Mouse (Mus musculus) hindbrain, embryonic 13.5 days (tissue): ENCODE data around the gene Tmem79. TPM values are rescaled to one million over a fixed set of nuclear protein-coding genes. Genes with fewer than 3 reads are reported as not detected.
"Not testable (repeated sequence)": the region's sequence is repeated elsewhere in the genome, so short reads cannot be mapped to it uniquely, and the experiment has no call there.

Experiments
- ATAC-seq: fragments of 200-750 bp; cut with Nextera tagmentation; 2 replicates; pipeline ENCODE4 v1.8.0; 2017; ENCODE audit warnings: moderate TSS enrichment; ENCODE audit not compliant: low FRiP score
- H3K27ac ChIP-seq: fragments of 300-500 bp; sonication (generic); 2 replicates; pipeline ENCODE4 v1.5.1; 2015; ENCODE audit warnings: inconsistent platforms, mild to moderate bottlenecking, moderate library complexity
- H3K27me3 ChIP-seq: fragments of 300-500 bp; sonication (generic); 2 replicates; pipeline ENCODE4 v1.6.1; 2015; ENCODE audit warnings: mild to moderate bottlenecking, inconsistent platforms
- H3K36me3 ChIP-seq: fragments of 300-500 bp; sonication (generic); 2 replicates; pipeline ENCODE4 v1.6.1; 2015; ENCODE audit warnings: mild to moderate bottlenecking, inconsistent platforms
- H3K4me1 ChIP-seq: fragments of 300-500 bp; sonication (generic); replicated peaks from 2 replicates; pipeline ENCODE4 v1.6.1; 2015; ENCODE audit warnings: inconsistent platforms
- H3K4me2 ChIP-seq: fragments of 300-500 bp; sonication (generic); 2 replicates; pipeline ENCODE4 v1.6.1; 2015; ENCODE audit warnings: inconsistent platforms, mild to moderate bottlenecking, moderate library complexity
- H3K4me3 ChIP-seq: fragments of 300-500 bp; sonication (generic); 2 replicates; pipeline ENCODE4 v1.5.1; 2015; ENCODE audit warnings: mild to moderate bottlenecking, inconsistent platforms
- H3K9ac ChIP-seq: fragments of 300-500 bp; sonication (generic); 2 replicates; pipeline ENCODE4 v1.6.1; 2015; ENCODE audit warnings: mild to moderate bottlenecking, inconsistent platforms
- H3K9me3 ChIP-seq: fragments of 300-500 bp; sonication (generic); 2 replicates; pipeline ENCODE4 v1.6.1; 2016; ENCODE audit warnings: inconsistent platforms
- WGBS: fragments of 180-500 bp; shearing (Covaris S2); methylation state at CpG from one replicate; pipeline ENCODE4 v1.1.7; 2015; 5-methylcytosine and 5-hydroxymethylcytosine counted together
- polyA plus RNA-seq: library from polyadenylated mRNA; unstranded; fragments of >200 nt; fragmentation: Nextera tagmentation; extraction: Ambion mirVana; gene quantifications from 2 replicates; pipeline ENCODE4 v1.2.1, GENCODE M21; 2015

Gene Tmem79
- polyA plus RNA-seq, 1 experiment from 2014 or later: 1.2 TPM

DNA sequence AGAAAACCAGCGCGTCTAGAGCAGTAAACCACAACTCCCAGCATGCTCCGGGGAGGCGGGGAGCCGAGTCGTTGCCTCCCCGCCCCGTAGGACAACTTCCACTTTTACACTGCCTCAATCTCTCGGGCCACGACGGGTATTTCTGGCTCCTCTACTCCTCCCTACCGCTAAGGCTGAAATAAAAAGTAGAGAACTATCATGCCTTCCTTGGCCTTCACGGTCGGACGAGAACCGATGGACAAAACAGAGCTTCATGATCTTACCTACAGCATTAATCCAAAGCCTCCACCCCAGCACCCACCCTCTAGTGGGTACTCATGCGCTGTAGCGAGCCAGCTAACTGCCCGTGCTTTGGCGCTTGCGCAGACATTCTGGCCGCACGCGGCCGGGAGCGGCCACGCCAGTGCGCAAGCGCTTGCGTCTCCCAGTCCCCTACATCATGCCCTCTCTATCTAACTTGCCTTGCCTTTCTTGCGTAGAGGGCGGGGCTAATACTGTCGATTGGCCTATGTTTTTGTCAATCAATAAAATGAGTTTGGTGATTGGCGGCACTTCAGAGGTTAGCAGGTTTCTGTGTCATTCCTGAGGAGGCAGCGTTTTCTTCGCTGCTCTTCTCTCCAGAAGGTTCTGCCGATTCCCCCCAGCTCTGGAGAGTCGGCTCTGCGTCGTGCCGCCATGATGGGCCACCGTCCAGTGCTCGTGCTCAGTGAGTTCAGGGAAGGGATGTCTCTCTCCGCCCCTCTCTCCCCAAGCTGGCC is 39.2 kb downstream of the Tmem79 start, which contains the start of the genes Tsacc and Cct3:
TSS of gene Tsacc (minus strand) at position 439 of the 758 bp plus-strand sequence.
TSS of gene Cct3 (plus strand) at position 556 of the 758 bp plus-strand sequence.
- under 1% methylated on average over 44 of the region's 44 CpGs for WGBS
- Histone ChIP-seq H3K36me3 (peaks cover 26% of the 10 kb centered on the region), H3K4me2 (peak within 1 kb of the TSS; percentile 85), H3K27me3 (no peaks in the 10 kb centered on the region), H3K9me3 (no peaks in the 10 kb centered on the region), H3K4me3 (peak within 1 kb of the TSS; percentile 83), H3K4me1 (peaks cover 24% of the 10 kb centered on the region), H3K9ac (peak within 1 kb of the TSS; percentile 90), H3K27ac (peak within 1 kb of the TSS; percentile 95)
- peak; percentile 99 for ATAC-seq

DNA sequence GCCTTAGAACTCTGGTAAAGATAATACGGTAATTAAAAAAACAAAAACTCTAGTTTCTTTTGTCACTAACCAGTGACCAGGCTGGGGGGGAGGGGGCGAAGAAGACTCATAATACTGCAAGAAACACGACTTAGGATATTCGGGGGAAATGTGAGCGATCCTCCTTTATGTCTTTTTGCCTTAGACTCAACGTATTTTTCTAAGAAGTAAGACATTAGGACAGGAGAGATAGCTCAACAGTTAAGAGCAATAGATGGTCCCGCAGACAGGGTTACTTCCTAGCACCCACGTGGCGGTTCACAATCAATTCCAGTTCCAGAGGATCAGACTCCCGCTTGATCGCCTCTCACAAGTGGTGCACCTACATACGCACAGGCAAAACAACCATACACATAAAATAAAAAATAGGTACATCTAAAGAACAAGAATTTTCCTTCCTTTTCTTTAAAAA is 39.8 kb downstream of the Tmem79 start:
- 1% methylated on average over 12 of the region's 12 CpGs for WGBS
- ATAC-seq: peak; percentile 30
- no peaks in the 10 kb centered on the region for H3K27me3 ChIP-seq

DNA sequence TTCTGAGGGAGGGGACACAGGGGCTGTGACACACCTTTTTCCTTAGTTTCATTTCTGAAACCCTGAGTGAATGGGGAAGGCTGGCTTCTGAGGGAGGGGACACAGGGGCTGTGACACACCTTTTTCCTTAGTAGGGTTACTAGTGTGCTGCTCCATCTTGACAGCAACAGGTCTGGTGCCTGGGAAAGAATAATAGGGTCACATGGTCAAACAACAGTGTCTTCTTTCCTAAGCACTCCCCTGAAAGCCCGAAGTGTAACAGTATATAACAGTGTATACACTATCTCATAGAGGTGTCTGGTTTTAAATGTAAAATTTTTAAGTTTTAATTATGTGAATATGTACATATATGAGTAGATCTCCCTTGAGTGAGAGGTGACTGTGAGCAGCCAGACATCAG is 40.7 kb downstream of the Tmem79 start:
- H3K4me3 ChIP-seq: 0 out of 2 replicates have a peak overlapping the region, but pooled peaks have one; percentile 83
- peaks cover 11% of the 10 kb centered on the region for H3K36me3 ChIP-seq
- H3K9ac ChIP-seq: peak overlapping the region; percentile 69
- WGBS: 64% methylated on average over 1 of the region's 1 CpGs
- not testable (repeated sequence) for H3K27me3 ChIP-seq, H3K9me3 ChIP-seq, H3K27ac ChIP-seq, ATAC-seq
- H3K4me1 ChIP-seq: peaks cover 24% of the 10 kb centered on the region
- H3K4me2 ChIP-seq: peak overlapping the region; percentile 85; the same call in 1 of the 2 replicates

More for the DNA sequence above, 39.8 kb downstream of the Tmem79 start:
- Histone ChIP-seq H3K4me2 (peak overlapping the region; percentile 85), H3K4me3 (peak overlapping the region; percentile 83), H3K4me1 (peaks cover 24% of the 10 kb centered on the region), H3K9ac (peak overlapping the region; percentile 69), H3K9me3 (no peaks in the 10 kb centered on the region), H3K27ac (peak overlapping the region; percentile 88), H3K36me3 (peaks cover 20% of the 10 kb centered on the region)

DNA sequence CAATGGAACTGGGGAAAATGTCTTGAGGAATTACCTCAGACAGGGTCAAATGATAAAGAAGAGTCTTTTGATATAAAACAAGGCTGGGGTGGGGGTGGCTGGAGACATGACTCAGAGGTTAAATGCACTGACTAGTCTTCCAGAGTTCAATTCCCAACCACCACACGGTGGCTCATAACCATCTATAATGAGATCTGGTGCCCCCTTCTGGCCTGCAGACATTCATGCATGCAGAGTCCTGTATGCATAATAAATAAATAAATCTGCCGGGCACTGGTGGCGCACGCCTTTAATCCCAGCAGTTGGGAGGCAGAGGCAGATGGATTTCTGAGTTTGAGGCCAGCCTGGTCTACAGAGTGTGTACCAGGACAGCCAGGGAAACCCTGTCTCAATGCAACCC is 44.0 kb downstream of the Tmem79 start:
- H3K9me3 ChIP-seq: no peaks in the 10 kb centered on the region
- no peak overlapping the region for H3K27ac ChIP-seq
- H3K4me1 ChIP-seq: peaks cover 5% of the 10 kb centered on the region
- H3K9ac ChIP-seq: no peak overlapping the region
- no peak overlapping the region for H3K4me2 ChIP-seq
- H3K27me3 ChIP-seq: no peaks in the 10 kb centered on the region
- ATAC-seq: no peak
- no peaks in the 10 kb centered on the region for H3K36me3 ChIP-seq
- 45% methylated on average over 4 of the region's 4 CpGs for WGBS
- H3K4me3 ChIP-seq: no peak overlapping the region

DNA sequence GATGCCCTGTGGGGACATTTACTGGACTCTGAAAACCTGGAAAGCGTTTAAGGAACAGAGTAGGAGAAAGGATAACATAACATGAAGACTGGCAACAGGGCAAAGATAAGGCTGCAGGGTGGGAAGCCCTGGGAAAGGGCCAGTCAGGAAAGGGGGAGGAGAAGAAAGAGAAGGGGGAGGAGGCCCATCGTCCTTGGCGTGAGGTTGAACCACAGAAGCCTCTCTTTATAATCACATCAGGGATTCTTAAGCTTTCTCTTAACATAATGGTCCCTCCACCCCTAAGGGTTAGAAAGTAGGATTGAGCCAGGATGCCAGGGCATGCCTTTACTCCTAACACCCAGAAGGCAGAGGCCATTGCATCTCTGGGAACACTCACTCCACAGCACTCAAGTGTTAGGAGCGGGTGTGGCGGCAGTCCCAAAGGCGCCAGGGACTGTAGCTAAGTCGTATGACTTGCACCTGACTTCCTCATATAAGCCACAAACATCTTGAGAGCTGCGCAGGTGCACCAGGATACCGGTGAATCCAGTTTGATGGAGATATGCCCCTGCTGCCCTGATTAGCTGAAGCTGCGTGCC is 47.7 kb downstream of the Tmem79 start:
- WGBS: 73% methylated on average over 10 of the region's 10 CpGs
- H3K4me3 ChIP-seq, H3K36me3 ChIP-seq, ATAC-seq, H3K9ac ChIP-seq, H3K9me3 ChIP-seq, H3K27me3 ChIP-seq, H3K27ac ChIP-seq, H3K4me2 ChIP-seq, H3K4me1 ChIP-seq: not testable (repeated sequence)

DNA sequence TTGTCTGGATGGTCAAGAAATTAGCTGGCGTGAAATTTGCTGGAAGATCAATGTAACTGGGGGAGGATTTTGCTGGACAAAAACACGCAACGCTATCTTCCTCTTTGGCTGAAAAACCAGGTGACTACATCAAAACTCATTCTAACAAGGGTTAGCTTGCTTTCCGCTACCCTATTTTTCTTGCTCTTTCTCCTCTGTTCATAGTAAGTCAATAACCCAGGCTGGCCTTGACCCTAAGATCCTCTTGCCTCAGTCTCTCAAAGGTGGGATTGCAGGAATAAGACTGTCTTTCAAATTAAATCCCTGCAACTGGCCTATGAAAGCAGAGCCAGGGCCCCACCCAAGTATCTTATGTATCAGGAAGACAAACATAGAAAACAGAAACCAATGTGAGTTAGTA is 48.8 kb downstream of the Tmem79 start, which contains the start of gene Gm38392:
TSS of gene Gm38392 (minus strand) at position 101 of the 400 bp plus-strand sequence.
- H3K4me2 ChIP-seq: no peak within 1 kb of the TSS
- 98% methylated on average over 4 of the region's 4 CpGs for WGBS

DNA sequence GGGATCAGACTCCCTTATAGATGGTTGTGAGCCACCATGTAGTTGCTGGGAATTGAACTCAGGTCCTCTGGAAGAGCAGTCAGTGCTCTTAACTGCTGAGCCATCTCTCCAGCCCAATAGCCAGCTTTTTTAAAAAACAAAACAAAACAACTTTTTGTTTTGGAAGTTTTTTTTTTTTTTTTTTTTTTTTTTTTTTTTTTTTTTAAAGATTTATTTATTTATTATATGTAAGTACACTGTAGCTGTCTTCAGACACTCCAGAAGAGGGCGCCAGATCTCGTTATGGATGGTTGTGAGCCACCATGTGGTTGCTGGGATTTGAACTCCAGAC is 50.4 kb downstream of the Tmem79 start:
- H3K36me3 ChIP-seq, H3K4me2 ChIP-seq, H3K9me3 ChIP-seq, ATAC-seq, H3K4me3 ChIP-seq, H3K4me1 ChIP-seq, H3K27me3 ChIP-seq, H3K9ac ChIP-seq, H3K27ac ChIP-seq: not testable (repeated sequence)
- no CpG with 5 or more reads among the region's 2 CpGs for WGBS

More for the DNA sequence above, 48.8 kb downstream of the Tmem79 start, which contains the start of gene Gm38392:
- Histone ChIP-seq H3K4me1 (no peaks in the 10 kb centered on the region), H3K36me3 (no peaks in the 10 kb centered on the region), H3K27me3 (no peaks in the 10 kb centered on the region), H3K9me3 (no peaks in the 10 kb centered on the region), H3K4me3 (no peak within 1 kb of the TSS), H3K9ac (no peak within 1 kb of the TSS), H3K27ac (no peak within 1 kb of the TSS)
- ATAC-seq: no peak

DNA sequence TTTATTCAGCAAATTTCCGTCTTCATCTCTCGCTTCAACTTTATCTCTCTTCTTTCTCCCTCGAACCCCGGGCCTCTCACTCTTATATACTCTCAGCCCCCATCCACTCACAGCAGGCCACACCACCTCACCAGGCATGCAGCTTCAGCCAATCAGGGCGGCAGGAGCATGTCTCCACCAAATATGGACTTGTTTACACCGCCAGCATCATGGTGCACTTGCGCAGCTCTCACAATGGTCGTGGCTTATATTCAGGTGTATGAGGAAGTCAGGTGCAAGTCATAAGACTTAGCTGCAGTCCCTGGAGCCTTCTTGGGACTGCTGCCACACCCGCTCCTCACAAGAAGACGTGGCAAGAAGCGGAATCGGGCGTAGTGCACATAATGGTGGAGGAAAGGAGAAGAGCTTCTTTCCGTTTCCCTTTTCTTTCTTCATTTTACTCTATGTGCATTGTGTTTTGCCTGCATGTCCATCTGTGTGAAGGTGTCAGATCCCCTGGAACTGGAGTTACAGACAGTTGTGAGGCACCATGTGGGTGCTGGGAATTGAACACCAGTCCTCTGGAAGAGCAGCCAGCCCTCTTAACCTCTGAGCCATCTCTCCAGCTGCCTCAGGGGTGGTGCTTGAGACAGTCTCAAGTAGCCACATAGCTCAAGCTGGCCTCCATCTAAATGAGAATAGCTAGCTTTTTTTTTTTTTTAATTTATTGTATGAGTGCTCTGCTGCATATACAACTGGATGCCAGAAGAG is 51.0 kb downstream of the Tmem79 start:
- not testable (repeated sequence) for H3K27ac ChIP-seq, H3K27me3 ChIP-seq, H3K4me3 ChIP-seq, H3K9ac ChIP-seq, H3K36me3 ChIP-seq, ATAC-seq, H3K9me3 ChIP-seq, H3K4me2 ChIP-seq, H3K4me1 ChIP-seq
- 96% methylated on average over 14 of the region's 14 CpGs for WGBS

DNA sequence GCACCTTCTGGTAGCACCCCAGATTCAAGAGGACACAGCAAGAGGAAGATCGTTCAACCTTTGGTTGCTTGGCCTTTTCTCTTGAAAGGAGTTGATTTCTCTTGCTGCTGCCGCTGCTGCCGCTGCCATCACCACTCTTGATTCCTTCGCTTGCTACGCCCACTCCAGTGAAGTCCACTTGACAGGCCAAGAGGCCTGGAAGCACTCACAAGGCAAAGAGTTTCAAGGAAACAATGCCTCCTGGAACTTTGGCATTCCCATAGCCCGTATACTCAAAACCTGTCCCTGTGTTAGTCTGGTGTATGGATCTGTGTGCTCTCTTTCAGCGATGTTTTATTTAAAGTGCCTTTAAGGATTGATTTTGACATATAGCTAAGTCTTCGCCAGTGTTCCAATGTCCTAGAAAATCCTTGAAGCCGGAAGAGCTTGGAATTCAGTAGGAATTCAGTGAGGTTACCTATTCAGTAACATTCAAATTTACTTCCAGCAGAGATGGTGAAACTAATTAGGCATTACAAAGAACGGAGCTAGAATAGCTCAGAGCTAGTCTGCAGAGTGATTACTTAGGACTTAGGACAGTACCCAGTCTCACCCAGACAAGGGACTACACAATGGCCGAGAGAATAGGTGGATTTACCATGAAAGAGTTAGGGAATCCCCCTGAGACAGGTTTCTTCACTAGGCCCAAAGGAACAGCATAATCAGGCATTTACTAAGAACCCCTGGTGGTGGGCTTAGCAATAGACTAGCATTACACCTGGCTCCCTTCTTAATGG is 54.6 kb downstream of the Tmem79 start:
- not testable (repeated sequence) for H3K9ac ChIP-seq, H3K9me3 ChIP-seq, H3K27me3 ChIP-seq, H3K36me3 ChIP-seq, ATAC-seq, H3K4me2 ChIP-seq, H3K4me1 ChIP-seq, H3K4me3 ChIP-seq, H3K27ac ChIP-seq
- WGBS: 68% methylated on average over 11 of the region's 11 CpGs

DNA sequence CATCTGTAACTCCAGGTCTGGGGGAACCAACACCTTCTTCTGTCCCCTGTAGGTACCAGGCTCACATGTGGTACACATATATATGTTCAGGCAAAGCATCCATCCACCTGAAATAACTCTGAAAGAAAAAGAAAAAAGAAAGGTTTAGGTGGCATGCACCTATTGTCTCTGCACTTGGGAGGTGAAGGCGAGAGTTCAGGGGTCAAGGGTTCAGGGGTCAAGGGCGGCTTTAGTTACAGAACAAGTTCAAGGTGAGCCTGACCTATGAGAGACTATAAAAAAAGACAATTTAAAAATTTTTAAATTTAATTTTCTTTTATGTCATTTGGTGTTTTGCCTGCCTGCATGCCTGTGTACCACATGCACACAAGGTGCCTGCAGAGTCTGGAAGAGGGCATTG is 55.9 kb downstream of the Tmem79 start:
- WGBS: 91% methylated on average over 2 of the region's 2 CpGs
- Histone ChIP-seq H3K4me1 (no peaks in the 10 kb centered on the region), H3K4me3 (no peak overlapping the region), H3K27me3 (no peaks in the 10 kb centered on the region), H3K36me3 (no peaks in the 10 kb centered on the region), H3K27ac (no peak overlapping the region), H3K4me2 (no peak overlapping the region), H3K9me3 (no peaks in the 10 kb centered on the region), H3K9ac (no peak overlapping the region)
- ATAC-seq: no peak
